Mouse (Mus musculus): ENCODE measurements at regions not wholly inside any gene's neighbourhood (a gene's known extent, or its start where the extent isn't known, plus 50 kb on each side); places are given as distances from the start of the nearest gene placed in this dataset.

DNA sequence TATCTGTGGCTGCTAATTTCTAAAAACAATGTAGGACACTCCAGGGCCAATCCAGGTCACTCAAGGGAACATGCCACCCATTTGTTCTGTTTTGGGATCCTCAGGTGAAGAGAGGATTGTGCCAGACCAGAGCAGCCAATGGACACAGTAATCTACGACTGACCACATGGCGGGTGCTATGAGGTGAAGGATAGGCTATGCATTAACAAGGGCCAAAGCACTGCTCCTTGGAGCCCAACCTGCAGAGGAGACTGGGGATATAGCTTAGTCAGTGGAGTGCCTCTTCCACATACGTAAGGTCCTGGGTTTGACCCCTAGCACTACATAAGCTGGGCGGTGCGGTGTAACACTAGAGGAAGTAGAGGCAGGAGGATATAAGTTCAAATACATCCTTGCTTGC lies 156.0 kb downstream of the Inhbb start:
- TF ChIP-seq POLR2A (IDR thresholded peaks at IDR 0.05; ENCODE audit: extremely low read depth, insufficient read depth, low read length) = no peak
- TF ChIP-seq CTCF (IDR thresholded peaks at IDR 0.05; ENCODE audit: extremely low read depth, insufficient read depth, low read length) = no peak
- no peaks in the 10 kb centered on the region for H3K4me1 ChIP-seq (ENCODE audit: control insufficient read depth, insufficient read depth, low read length)
- no peak overlapping the region for H3K27ac ChIP-seq (ENCODE audit: insufficient read depth, low read length)
- no peak overlapping the region for H3K4me3 ChIP-seq (ENCODE audit: insufficient read depth, low read length)

DNA sequence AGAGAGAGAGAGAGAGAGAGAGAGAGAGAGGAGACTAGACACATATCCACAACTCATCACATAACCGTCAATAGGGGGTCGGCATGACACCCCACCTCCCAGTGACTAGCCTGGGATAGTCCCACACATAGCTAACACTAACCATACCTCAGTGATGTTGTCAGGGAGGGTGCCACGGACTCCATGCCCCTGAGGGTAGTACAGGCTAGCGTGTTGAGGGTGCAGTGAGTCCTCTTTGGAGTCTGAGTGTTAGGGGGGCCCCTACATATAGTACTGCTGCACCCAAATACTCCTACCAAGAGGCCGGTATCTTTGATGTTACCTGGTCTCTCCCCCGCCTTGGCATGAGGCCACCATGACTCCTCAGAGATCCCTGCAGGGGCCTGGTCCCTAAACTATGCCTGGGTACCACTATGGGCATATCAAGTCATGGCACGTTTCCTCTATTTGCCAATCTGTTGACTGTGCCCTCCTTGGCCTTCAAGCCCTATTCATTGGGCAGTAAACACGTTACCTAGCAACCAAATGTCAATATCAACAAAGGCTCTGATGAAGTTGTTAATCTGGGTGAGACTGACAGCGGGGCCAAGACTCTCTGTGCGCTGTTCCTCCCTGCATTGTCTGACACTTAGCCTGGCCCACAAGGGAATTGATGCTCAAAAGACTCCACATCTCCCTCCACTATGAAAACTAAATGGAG lies 156.7 kb downstream of the Inhbb start:
- H3K4me3 ChIP-seq (ENCODE audit: insufficient read depth, low read length) = no peak overlapping the region
- no peak overlapping the region for H3K27ac ChIP-seq (ENCODE audit: insufficient read depth, low read length)
- no peaks in the 10 kb centered on the region for H3K4me1 ChIP-seq (ENCODE audit: control insufficient read depth, insufficient read depth, low read length)
- no peak for TF ChIP-seq CTCF (IDR thresholded peaks at IDR 0.05; ENCODE audit: extremely low read depth, insufficient read depth, low read length)

DNA sequence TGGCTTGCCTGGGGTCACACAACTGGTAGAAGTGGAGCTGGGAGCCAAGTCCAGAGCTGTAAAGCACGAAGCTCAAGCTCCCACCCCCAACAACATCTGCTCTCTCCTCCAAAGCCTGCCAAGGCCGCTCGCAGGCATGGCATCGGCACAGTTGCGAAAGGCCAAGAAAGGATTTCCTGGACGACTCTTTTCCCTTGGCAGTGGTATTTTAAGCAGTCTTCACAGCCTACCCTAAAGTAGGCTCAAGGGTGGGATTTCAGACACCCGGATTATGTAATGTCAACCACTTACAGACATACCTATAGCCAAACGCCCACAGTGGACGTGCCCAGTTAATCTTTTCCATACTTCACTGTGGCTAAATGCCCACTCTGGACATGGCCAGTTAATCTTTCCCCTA lies 162.6 kb downstream of the Inhbb start:
- no peak overlapping the region for H3K27ac ChIP-seq (ENCODE audit: insufficient read depth, low read length)
- H3K4me3 ChIP-seq (ENCODE audit: insufficient read depth, low read length) = no peak overlapping the region
- H3K4me1 ChIP-seq (ENCODE audit: control insufficient read depth, insufficient read depth, low read length) = no peaks in the 10 kb centered on the region; the same call in 1 of the 2 replicates
- TF ChIP-seq CTCF (IDR thresholded peaks at IDR 0.05; ENCODE audit: extremely low read depth, insufficient read depth, low read length) (no peak), POLR2A (IDR thresholded peaks at IDR 0.05; ENCODE audit: extremely low read depth, insufficient read depth, low read length) (no peak)

DNA sequence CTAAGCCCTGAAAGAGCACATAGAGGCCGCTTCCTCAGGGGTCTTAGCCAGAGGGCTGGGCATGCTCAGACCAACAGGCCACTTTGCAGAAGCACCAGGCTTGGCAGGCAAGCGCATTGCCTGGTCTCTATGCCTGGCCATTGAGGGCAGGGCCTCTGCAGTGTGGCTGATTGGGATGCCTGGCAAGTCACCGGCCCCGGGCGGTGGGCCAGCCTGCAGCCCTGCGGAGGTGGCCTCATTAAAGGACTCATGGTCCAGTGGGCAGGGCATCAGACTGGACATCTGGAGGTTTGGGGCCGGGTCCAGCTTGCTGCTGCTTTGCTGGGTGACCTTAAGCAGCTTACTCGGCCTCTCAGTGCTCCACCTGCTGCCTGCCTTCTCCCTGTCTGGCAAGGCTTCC lies 165.3 kb downstream of the Inhbb start:
- no peaks in the 10 kb centered on the region; the same call in 1 of the 2 replicates for H3K4me1 ChIP-seq (ENCODE audit: control insufficient read depth, insufficient read depth, low read length)
- H3K27ac ChIP-seq (ENCODE audit: insufficient read depth, low read length) = no peak overlapping the region
- no peak overlapping the region for H3K4me3 ChIP-seq (ENCODE audit: insufficient read depth, low read length)
- TF ChIP-seq CTCF (IDR thresholded peaks at IDR 0.05; ENCODE audit: extremely low read depth, insufficient read depth, low read length) = no peak
- no peak for TF ChIP-seq POLR2A (IDR thresholded peaks at IDR 0.05; ENCODE audit: extremely low read depth, insufficient read depth, low read length)

DNA sequence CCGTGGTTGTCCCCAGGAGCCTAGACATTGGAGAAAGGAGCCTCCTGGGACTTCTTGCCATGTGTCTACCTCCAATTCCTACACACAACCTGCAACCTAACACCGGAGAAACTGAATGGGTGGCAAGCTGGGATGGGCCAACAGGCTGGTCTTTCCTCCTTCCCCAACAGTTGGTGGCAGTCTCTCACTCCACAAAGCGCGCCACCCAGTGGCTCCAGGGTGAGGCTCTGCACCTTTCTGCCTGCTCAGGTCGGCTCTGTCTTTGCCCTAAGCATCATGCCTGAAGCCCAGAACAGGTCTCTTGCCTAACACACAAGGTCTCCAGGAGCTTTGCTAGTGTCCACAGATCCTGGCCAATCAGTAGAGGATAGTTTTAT lies 166.0 kb downstream of the Inhbb start:
- no peak overlapping the region for H3K27ac ChIP-seq (ENCODE audit: insufficient read depth, low read length)
- no peaks in the 10 kb centered on the region; the same call in 1 of the 2 replicates for H3K4me1 ChIP-seq (ENCODE audit: control insufficient read depth, insufficient read depth, low read length)
- H3K4me3 ChIP-seq (ENCODE audit: insufficient read depth, low read length) = no peak overlapping the region
- 0 out of 2 replicates have a peak, but pooled peaks have one; percentile 15 for TF ChIP-seq CTCF (IDR thresholded peaks at IDR 0.05; ENCODE audit: extremely low read depth, insufficient read depth, low read length)
- TF ChIP-seq POLR2A (IDR thresholded peaks at IDR 0.05; ENCODE audit: extremely low read depth, insufficient read depth, low read length) = no peak

DNA sequence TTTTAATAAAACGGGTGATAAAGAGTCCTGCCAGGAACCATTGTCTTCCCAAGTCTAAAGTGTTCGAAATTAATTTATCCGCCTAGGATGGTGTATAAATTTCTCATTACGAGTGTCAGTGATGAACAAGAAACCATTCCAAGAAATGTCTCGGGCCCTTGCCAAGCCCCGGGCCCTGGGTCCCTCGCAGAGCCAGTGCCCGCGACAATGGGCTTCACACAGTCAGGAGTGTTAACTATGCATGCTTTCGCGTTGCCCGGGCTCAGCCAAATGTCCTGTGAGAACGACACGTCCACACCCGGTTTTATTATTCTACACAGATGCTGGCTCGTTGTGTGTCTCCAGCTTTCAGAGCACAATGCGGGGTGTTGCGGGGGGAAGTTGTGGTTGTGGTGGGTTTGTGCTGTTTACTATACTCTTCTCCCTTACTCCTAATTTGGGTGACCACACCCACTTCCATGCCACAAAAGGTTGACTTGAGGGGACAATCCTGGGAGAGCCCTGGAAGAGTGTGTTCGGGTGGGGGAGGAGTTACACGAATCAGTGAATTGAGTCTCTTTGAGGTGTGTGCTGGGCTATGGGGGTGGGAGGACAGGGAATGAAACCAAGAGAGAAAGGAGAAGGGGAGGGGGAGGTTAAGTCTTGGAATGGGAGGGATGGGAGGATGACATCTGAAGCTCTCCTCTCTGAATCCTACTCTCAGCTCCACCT lies 166.5 kb downstream of the Inhbb start:
- TF ChIP-seq POLR2A (IDR thresholded peaks at IDR 0.05; ENCODE audit: extremely low read depth, insufficient read depth, low read length) (no peak), CTCF (IDR thresholded peaks at IDR 0.05; ENCODE audit: extremely low read depth, insufficient read depth, low read length) (no peak)
- H3K27ac ChIP-seq (ENCODE audit: insufficient read depth, low read length) = no peak overlapping the region
- H3K4me3 ChIP-seq (ENCODE audit: insufficient read depth, low read length) = no peak overlapping the region
- no peaks in the 10 kb centered on the region; the same call in 1 of the 2 replicates for H3K4me1 ChIP-seq (ENCODE audit: control insufficient read depth, insufficient read depth, low read length)

DNA sequence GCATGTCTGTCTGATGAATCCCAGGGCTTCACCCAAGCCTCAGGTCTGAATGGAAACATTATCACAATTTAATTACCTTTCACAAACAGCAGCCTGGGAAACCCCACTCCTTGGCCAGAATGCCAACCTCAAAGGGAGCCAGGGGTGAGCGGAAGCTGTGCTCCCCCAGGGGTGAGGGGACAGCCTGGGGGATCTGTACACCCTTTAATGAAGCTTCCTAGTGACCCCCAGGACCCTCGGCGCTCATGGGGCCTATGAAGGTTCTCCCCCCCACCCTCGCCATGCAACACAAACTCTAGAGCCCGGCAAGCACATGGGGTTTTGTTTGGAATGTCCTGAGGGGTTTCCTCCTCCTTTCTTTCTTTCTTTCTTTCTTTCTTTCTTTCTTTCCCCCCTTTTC lies 167.1 kb downstream of the Inhbb start:
- H3K4me1 ChIP-seq (ENCODE audit: control insufficient read depth, insufficient read depth, low read length) = no peaks in the 10 kb centered on the region; the same call in 1 of the 2 replicates
- no peak overlapping the region for H3K4me3 ChIP-seq (ENCODE audit: insufficient read depth, low read length)
- H3K27ac ChIP-seq (ENCODE audit: insufficient read depth, low read length) = no peak overlapping the region
- TF ChIP-seq POLR2A (IDR thresholded peaks at IDR 0.05; ENCODE audit: extremely low read depth, insufficient read depth, low read length) = no peak
- no peak for TF ChIP-seq CTCF (IDR thresholded peaks at IDR 0.05; ENCODE audit: extremely low read depth, insufficient read depth, low read length)

DNA sequence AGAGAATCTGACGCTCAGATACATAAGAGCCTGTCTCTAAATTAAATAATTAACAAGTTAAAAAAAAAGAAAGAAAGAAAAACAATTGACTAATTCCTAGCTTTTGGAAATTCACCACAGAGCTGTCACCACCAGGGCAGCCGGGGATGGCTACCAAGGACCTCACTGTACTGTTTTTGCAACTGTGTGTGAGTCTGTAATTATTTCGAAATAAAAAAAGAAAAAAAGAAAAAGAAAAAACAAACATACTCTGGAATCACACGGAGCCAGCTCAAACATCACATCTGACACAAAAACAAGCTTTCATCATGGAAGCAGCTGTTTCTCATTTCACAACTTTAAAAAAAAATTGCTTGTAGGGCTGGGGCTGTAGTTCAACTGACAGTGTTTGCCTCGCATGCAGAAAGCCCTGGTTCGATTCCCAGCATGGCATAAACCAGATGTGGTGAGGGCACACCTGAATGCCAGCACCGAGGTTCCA lies 168.6 kb downstream of the Inhbb start:
- no peak overlapping the region for H3K4me3 ChIP-seq (ENCODE audit: insufficient read depth, low read length)
- H3K27ac ChIP-seq (ENCODE audit: insufficient read depth, low read length) = no peak overlapping the region
- TF ChIP-seq CTCF (IDR thresholded peaks at IDR 0.05; ENCODE audit: extremely low read depth, insufficient read depth, low read length) (no peak), POLR2A (IDR thresholded peaks at IDR 0.05; ENCODE audit: extremely low read depth, insufficient read depth, low read length) (no peak)
- H3K4me1 ChIP-seq (ENCODE audit: control insufficient read depth, insufficient read depth, low read length) = no peaks in the 10 kb centered on the region; the same call in 1 of the 2 replicates

DNA sequence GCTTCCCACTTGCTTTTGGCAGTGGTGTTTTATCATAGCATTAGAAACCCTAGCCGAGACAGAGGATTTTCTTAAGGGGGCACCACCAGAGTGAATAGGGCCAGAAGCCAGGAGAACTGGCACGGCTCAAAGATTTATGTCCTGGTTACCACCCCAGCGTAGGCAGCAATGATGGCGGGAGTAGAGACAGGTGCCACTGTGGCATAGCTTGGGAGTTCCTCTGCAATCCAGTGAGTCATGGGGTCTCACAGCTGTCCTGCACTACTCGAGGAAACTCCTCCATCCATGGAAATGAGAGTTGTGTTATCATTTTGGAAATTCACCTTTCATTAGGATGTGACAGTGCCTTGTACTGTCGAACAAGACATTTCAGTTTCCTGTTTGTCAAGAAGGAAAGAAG lies 169.6 kb downstream of the Inhbb start:
- TF ChIP-seq CTCF (IDR thresholded peaks at IDR 0.05; ENCODE audit: extremely low read depth, insufficient read depth, low read length) (no peak), POLR2A (IDR thresholded peaks at IDR 0.05; ENCODE audit: extremely low read depth, insufficient read depth, low read length) (no peak)
- Histone ChIP-seq H3K4me1 (ENCODE audit: control insufficient read depth, insufficient read depth, low read length) (no peaks in the 10 kb centered on the region; the same call in 1 of the 2 replicates), H3K4me3 (ENCODE audit: insufficient read depth, low read length) (no peak overlapping the region), H3K27ac (ENCODE audit: insufficient read depth, low read length) (no peak overlapping the region)

DNA sequence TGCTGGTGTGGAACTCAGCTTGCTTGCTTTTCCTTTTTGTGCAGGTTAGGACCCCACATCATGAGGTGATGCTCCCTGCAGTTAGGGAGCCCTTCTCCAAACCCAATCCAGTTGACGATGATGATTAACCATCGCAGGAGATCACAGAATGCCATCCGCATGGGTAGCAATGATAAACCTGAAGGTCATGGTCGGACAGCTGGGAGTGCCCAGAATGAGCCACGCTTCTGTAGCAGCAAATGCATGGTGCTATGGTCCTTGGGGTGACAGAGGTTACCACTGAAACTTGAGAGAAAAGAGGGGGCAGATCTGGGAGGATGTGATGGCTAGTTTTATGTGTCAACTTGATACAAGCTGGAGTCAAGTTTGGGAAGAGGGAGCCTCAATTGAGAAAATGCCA lies 170.3 kb downstream of the Inhbb start:
- Histone ChIP-seq H3K4me1 (ENCODE audit: control insufficient read depth, insufficient read depth, low read length) (no peaks in the 10 kb centered on the region; the same call in 1 of the 2 replicates), H3K4me3 (ENCODE audit: insufficient read depth, low read length) (no peak overlapping the region), H3K27ac (ENCODE audit: insufficient read depth, low read length) (no peak overlapping the region)
- no peak for TF ChIP-seq POLR2A (IDR thresholded peaks at IDR 0.05; ENCODE audit: extremely low read depth, insufficient read depth, low read length)
